Mouse (Mus musculus) Muller cell, postnatal 12 days (primary cell): ENCODE data around the gene Olfml3.

Experiments
- DNase-seq: peaks from one replicate; pipeline ENCODE4 v3.0.0-alpha.2; 2015; ENCODE audit errors: inconsistent ontology term

Olfml3 gene

GRCm38 (mm10) chr3:103709470-103710040 lies 28.2 kb downstream of the Olfml3 start:
- no peak for DNase-seq

GRCm38 (mm10) chr3:103705426-103705825 lies 32.4 kb downstream of the Olfml3 start:
- no peak for DNase-seq

- no peak for DNase-seq
Measured at GRCm38 (mm10) chr3:103704661-103705060, 33.1 kb downstream of the Olfml3 start.

- peak; percentile 80 for DNase-seq
Measured at GRCm38 (mm10) chr3:103696388-103696925, 41.3 kb downstream of the Olfml3 start.

GRCm38 (mm10) chr3:103695556-103695955 lies 42.2 kb downstream of the Olfml3 start:
- peak; percentile 50 for DNase-seq

- peak; percentile 11 for DNase-seq
Measured at GRCm38 (mm10) chr3:103690506-103690905, 47.3 kb downstream of the Olfml3 start.

- DNase-seq = no peak
Measured at GRCm38 (mm10) chr3:103689043-103689442, 48.8 kb downstream of the Olfml3 start.

GRCm38 (mm10) chr3:103683966-103684319 lies 53.9 kb downstream of the Olfml3 start:
- no peak for DNase-seq

- DNase-seq = peak; percentile 33
Measured at GRCm38 (mm10) chr3:103683234-103683965, 54.4 kb downstream of the Olfml3 start.

GRCm38 (mm10) chr3:103682473-103682872 lies 55.3 kb downstream of the Olfml3 start:
- peak; percentile 23 for DNase-seq

- no peak for DNase-seq
Measured at GRCm38 (mm10) chr3:103678811-103679210, 59.0 kb downstream of the Olfml3 start.

GRCm38 (mm10) chr3:103672716-103673115 lies 65.1 kb downstream of the Olfml3 start:
- DNase-seq = no peak
